Mouse (Mus musculus) gastrocnemius, adult 2 months (tissue): ENCODE results near the gene Il4ra. TPM values are rescaled to one million over a fixed set of nuclear protein-coding genes. Genes with fewer than 3 reads are reported as not detected.

ENCODE experiments used
- DNase-seq: peaks from one replicate; pipeline ENCODE4 v3.0.0; 2022
- H3K27ac ChIP-seq: fragments of 200-600 bp; 2 replicates; pipeline ENCODE4 v1.8.1; 2022; ENCODE audit warnings: mild to moderate bottlenecking
- H3K4me3 ChIP-seq: fragments of 200-600 bp; 2 replicates; pipeline ENCODE4 v1.8.1; 2022; ENCODE audit warnings: mild to moderate bottlenecking, moderate library complexity
- CTCF ChIP-seq: fragments of 200-600 bp; IDR thresholded peaks from 2 replicates; pipeline ENCODE4 v1.8.1; 2022; ENCODE audit warnings: antibody characterized with exemption, mild to moderate bottlenecking, moderate library complexity
- intact Hi-C: fragments of 180-260 bp; cut with DNase I; formaldehyde crosslinking; loops from one replicate; pipeline ENCODE4 v1.15.1; 2025
- long read RNA-seq, 2 experiments: library from polyadenylated mRNA; stranded (forward); transcript quantifications; one replicate each; pipeline ENCODE4 v2.0.0; 2021
- total RNA-seq, 2 experiments: library from RNA; stranded (reverse); gene quantifications; 2 replicates each; pipeline ENCODE4 v1.2.3; 2021

Il4ra gene
- total RNA-seq = 1 to 10 TPM; 5.1 to 6.5 TPM
- long read RNA-seq, experiment 1, full-length matches to known transcripts = 7 of 18 reads
- long read RNA-seq, experiment 1, partial matches to known transcripts = 2 of 18 reads
- long read RNA-seq, experiment 1, other reads (novel, unspliced or antisense) = 9 of 18 reads
- long read RNA-seq, experiment 2, full-length matches to known transcripts = 7 of 9 reads
- long read RNA-seq, experiment 2, partial matches to known transcripts = 0 of 9 reads
- long read RNA-seq, experiment 2, other reads (novel, unspliced or antisense) = 2 of 9 reads

DNA sequence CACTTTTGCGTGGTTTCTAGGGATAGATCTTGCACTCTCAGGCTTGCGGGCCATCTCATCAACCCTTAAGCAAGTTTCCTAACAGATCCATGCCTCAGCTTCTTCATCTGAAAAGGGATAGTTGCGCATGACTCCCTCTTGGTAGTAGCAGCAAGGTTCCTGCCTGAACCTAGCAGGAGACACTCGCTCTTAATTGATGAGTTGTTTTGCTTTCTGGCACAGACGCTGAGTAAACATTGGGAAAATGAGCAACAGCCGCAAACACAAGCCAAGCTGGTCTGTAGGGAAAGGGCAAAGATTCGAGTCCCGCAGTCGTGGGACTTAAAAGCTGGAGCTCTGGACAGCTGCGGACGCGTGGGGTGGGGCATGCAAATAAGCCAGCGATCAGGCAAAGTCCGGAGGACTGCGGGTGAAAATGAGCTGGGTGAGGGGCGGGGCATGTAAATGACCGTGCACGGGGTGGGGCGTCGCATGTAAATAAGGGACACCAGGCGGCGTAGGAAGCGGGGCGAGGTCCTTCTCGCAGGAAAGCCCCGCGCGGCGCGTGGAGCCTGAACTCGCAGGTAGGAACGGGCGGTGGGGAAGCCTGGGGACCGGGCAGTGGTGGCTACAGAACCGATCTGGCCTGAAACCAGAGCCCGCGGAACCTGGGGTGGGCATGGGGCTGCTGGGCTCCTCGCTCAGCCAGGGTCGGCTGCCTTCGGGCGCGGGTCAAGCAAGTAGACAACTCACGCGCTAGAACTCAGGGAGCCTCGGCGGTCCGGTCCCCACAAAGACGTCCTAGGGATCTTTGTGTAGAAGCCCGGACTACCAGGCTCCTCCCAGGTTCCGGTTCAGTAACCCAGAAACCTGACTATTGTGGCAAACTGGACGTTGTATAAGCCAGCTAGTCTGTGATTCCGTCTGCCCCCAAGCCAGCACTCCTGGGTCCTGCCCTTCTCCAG is at the start of gene Il4ra:
Gene Il4ra, plus strand, starts transcription at position 355 of the 944 bp plus-strand sequence.
- peak within 1 kb of the TSS; percentile 92 for H3K27ac ChIP-seq
- peak; percentile 94 for DNase-seq
- intact Hi-C loops = loop anchor here (2.0 to 5.0 kb wide), 2 partner anchors 60 to 79 kb away; partner anchors contain the start of gene Nsmce1
- H3K4me3 ChIP-seq = peak within 1 kb of the TSS; percentile 83
- peak; percentile 45 for TF ChIP-seq CTCF

DNA sequence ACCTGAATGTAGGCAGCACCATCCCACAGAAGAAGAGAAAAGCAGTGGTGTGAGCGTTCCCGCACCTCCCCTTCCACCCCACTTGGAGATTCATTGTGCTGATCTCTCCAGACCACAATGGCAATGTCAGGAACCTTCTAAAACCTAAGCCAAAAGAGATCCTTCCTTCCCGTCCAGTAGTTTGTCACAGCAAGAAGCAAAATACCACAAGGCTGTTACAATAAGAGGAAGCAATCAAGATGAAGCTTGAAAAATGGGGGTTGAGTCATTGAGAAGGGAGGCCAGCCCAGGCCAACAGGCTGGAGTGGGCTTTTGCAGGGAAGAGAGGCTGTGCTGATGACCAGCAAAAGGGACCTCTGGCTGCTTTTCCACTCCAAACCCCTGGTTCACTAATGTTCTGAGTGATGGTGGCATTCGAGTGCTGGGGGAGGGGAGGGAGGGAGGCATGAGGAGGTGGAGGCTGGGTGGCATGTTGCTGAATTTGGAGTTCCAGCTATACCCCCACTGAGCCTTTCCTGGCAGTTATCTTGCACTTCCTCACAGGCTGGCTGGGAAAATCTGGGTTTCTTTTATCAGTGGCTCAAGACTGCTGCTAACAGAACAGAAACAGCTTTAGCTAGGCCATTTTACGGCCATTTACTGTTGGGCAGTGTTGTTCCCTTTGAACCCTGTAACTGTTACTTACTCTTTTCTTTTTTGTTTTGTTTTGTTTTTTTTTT is 48.4 kb upstream of the Il4ra start:
- Histone ChIP-seq H3K27ac (no peak overlapping the region; the same call in 1 of the 2 replicates), H3K4me3 (no peak overlapping the region)
- intact Hi-C loops = no loop called here
- TF ChIP-seq CTCF = no peak
- no peak for DNase-seq

DNA sequence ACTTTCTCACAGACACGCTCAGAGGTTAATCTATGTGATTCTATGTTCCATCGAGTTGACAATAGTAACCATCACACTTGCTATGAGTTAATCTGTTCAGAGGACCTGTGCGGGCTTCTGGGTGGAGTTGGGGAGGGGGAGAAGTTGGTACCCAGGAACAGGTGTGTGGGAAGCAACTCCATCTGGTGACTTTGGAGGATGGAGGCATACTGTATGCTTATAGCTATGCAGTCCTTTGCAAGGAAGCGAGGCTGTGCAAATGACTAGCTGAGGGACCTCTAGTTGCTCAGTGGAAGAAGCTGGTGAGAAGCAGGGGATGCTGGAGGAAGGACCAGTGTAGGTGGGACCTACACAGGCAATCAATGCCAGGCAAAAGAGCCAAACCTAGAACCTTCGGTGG is 47.3 kb upstream of the Il4ra start:
- intact Hi-C loops = no loop called here
- DNase-seq = no peak

DNA sequence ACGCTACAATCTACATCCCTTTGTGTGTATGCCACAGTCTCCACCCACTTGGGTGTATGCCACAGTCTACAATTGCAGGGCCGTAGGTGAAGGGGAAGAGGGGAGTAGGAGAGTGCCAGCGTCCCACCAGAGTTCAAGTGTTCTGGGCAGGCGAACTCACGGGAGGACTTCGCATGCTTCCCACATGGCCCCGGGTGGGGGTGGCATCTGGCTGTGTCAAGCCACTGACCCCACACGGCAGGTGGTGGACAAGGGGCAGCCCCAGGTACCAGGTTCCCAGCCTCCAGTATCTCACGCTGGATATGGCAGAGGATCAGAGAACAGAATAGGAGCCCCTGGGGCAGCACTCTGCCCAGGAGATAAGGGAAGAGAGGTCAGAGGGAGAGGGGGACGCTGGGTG is 46.4 kb upstream of the Il4ra start:
- Histone ChIP-seq H3K4me3 (no peak overlapping the region), H3K27ac (no peak overlapping the region)
- TF ChIP-seq CTCF = no peak
- intact Hi-C loops = no loop called here
- no peak for DNase-seq

More for the DNA sequence above, 47.3 kb upstream of the Il4ra start:
- H3K4me3 ChIP-seq = no peak overlapping the region
- H3K27ac ChIP-seq = no peak overlapping the region
- TF ChIP-seq CTCF = no peak

DNA sequence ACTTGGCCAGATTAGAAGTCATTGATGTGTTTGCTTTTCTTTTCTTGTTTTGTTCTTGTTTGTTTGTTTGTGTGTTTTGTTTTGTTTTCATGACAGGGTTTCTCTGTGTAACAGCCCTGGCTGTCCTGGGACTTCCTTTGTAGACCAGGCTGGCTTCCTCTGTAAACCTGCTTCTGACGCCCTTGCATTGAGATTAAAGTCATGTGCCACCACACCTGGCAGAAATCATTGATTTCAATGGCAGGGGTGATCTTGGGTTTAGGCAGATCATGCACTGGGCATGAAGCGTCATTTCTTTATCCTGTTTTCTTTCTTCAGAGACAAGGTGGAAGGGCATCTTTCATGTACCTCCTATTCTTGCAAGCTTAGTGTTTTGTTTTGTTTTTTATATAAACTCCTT is 44.6 kb upstream of the Il4ra start:
- no peak for TF ChIP-seq CTCF
- no peak for DNase-seq
- H3K4me3 ChIP-seq = no peak overlapping the region
- intact Hi-C loops = no loop called here
- no peak overlapping the region for H3K27ac ChIP-seq

DNA sequence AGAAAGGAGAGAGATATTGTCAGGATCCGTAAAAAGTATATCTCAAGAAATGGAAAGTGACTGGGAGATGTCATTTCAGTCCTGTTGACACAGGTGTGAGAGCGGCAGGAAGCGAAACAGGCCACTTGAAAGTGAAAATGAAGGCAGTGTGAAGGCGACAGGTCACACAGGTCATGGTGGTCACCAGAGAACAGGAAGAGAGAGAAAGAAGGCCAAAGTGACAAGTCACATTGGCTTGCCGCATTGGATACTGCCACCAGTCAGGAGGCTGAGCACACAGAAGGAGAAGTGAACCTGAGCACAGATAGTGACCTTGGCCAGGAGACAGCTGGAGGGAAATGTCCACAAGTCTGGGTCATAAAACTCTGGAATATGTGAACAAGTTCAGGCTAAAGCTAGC is 40.5 kb upstream of the Il4ra start:
- DNase-seq = no peak
- no peak for TF ChIP-seq CTCF
- H3K27ac ChIP-seq = no peak overlapping the region
- H3K4me3 ChIP-seq = no peak overlapping the region
- intact Hi-C loops = no loop called here

DNA sequence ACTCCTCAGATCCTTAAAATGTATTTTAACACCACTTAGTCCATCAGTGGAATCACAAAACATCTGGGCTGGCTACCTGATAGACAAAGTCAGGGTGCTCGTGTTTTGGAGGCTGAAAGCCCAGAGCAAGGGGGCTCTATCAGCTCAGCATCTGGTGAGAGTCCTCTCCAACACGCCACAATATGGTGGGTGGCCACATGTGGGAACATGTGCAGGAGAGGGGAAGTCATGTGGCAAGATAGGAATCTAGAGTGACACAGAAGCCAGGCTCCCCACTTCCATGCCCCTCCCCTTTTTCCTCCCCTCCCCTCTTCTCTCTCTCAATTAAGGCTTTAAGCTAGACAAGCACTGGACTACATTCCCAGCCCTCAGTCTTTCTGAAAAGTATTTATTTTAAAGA is 40.1 kb upstream of the Il4ra start:
- no peak for DNase-seq
- intact Hi-C loops = no loop called here
- no peak for TF ChIP-seq CTCF
- H3K27ac ChIP-seq = no peak overlapping the region
- no peak overlapping the region for H3K4me3 ChIP-seq

DNA sequence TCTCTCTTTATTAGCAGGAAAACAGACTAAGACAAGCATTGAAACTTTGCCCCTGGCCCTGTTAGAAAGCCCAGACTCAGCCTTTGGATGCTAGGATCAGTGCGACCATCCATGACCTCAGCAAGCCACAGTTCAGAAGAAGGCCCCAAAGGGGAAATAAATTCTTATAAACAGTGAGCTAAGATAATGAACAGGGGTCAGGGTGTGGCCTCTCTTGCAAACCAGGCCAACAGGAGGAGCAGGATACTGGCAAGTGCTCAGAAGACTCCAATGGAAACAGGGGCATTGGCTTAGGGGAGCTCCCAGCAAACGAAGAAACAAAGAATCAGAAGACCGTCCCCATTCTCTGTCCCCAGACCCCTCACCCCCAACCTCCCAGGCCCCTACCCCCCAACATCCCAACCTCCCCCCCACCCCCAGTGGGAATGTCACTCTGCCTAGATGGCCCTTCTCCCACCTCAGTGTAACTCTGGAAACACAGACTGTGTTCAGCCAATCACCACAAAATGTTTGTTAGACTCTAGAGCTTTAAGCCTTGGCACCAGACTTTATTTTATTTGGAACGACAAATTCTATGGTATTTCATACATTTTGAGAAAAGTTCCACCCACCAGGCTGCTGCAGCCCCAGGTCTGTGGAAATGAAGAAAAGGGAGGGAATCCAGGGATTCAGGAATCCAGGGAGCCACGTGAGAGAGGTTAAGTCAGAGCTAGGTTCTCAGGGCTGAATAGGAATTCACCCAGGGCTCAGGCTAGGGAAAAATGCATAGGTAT is 36.7 kb upstream of the Il4ra start:
- Histone ChIP-seq H3K4me3 (no peak overlapping the region), H3K27ac (no peak overlapping the region)
- intact Hi-C loops = no loop called here
- no peak for TF ChIP-seq CTCF
- DNase-seq = peak; percentile 27

DNA sequence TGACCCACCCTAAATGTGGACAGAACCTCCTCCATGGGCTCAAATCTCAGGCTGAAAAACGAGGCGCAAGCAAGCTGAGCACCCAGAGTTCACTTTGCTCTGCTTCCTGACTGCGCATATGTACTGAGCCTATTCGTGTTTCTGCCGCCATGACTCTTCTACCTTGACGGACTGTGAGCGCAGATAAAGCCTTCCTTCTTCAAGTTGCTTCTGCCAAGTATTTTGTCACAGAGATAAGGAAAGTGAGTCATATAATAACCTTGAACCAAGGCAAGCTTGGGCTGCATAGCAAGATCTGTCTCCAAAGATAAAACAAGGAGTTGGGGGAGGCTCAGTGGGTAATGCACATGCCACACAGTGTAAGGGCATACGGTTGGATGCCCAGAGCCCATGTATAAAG is 35.2 kb upstream of the Il4ra start:
- no peak for DNase-seq
- no peak for TF ChIP-seq CTCF
- intact Hi-C loops = no loop called here
- Histone ChIP-seq H3K4me3 (no peak overlapping the region), H3K27ac (no peak overlapping the region)

DNA sequence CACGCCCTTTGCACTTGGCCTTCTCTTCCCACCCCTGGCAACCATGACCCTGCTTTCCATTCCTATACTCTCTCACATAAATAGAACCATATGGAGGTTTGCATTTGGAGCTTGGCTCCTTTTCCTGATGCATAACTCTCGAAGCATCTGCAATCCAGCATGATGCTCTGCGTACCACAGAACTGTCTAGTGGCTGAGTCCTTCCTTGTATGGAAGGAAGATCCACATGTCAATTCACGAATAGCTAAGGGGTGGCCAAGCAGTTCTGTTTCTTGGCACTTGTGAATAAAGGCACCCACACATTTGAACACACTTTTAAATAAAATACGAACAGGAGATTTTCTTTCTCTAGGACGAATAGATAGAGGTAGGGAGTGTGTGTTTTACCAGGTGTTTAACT is 34.5 kb upstream of the Il4ra start:
- H3K27ac ChIP-seq = no peak overlapping the region
- intact Hi-C loops = no loop called here
- TF ChIP-seq CTCF = no peak
- no peak for DNase-seq
- H3K4me3 ChIP-seq = no peak overlapping the region

DNA sequence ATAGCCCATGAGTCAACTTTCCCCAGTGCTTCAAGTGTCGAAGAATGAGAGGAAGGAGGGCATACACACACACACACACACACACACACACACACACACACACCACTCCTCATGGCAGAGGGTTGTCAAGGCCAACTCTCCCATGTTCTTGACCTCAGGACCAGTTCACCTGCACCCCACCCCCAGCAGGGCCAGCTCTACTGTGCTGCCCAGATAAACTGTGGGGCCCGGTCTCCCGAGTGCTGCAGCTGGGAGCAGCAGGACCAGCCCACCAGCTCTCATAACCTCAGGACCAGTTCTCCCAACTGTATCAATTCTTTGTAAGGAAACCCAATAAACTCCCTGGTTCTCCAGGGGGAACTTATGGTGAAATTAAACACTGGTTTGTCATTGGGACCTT is 32.2 kb upstream of the Il4ra start:
- H3K4me3 ChIP-seq = no peak overlapping the region
- no peak overlapping the region for H3K27ac ChIP-seq
- intact Hi-C loops = no loop called here
- no peak for DNase-seq
- TF ChIP-seq CTCF = no peak

DNA sequence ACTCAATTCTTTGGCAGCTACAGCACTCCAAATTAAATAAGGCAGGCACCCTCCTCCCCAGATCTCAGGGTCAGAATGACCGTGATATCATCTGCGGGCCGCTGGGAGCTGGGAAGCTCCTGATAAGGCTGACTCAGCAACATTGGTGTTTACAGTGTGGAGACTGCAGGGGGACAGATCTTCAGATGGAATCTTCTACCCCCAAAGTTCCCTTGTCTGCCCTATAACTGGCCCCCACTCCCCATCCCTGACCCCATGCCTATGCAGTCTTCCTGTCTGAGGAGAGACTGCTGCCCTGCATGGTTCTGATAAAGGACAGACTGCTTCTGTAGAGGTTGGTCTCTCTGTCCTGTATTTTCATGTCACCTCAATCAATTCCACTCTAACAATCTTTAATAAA is 28.9 kb upstream of the Il4ra start:
- no peak for TF ChIP-seq CTCF
- no peak overlapping the region for H3K4me3 ChIP-seq
- DNase-seq = no peak
- no peak overlapping the region for H3K27ac ChIP-seq
- intact Hi-C loops = no loop called here
